Mouse (Mus musculus) lung, postnatal 4 days (tissue): ENCODE data around the gene Large2.

ENCODE experiments used
- DNase-seq, 2 experiments: peaks; one replicate each; pipeline ENCODE4 v3.0.0; 2021

Large2 gene

GRCm38 (mm10) chr2:92371971-92372690 lies 2.5 kb downstream of the Large2 start:
- peak; percentile 34 to 78 for DNase-seq

GRCm38 (mm10) chr2:92370821-92371805 lies 3.6 kb downstream of the Large2 start:
- peak; percentile 82 to 91 for DNase-seq

- DNase-seq: no peak
These were observed 4.3 kb downstream of the Large2 start for GRCm38 (mm10) chr2:92370375-92370774.

- DNase-seq: peak in 1 of 2 experiments; percentile 37
These were observed 7.2 kb downstream of the Large2 start for GRCm38 (mm10) chr2:92367383-92368029.

- peak in 1 of 2 experiments; percentile 22 for DNase-seq
These were observed 9.1 kb downstream of the Large2 start for GRCm38 (mm10) chr2:92365568-92365967.

GRCm38 (mm10) chr2:92364086-92364485 lies 10.6 kb downstream of the Large2 start:
- no peak for DNase-seq

GRCm38 (mm10) chr2:92362571-92363228 lies 12.0 kb downstream of the Large2 start:
- no peak for DNase-seq

- DNase-seq: peak in 1 of 2 experiments; percentile 23
These were observed 12.9 kb downstream of the Large2 start for GRCm38 (mm10) chr2:92361795-92362194.

GRCm38 (mm10) chr2:92360893-92361292 lies 13.8 kb downstream of the Large2 start:
- DNase-seq: peak in 1 of 2 experiments; percentile 15

- peak in 1 of 2 experiments; percentile 22 for DNase-seq
These were observed 14.4 kb downstream of the Large2 start for GRCm38 (mm10) chr2:92360186-92360823.

GRCm38 (mm10) chr2:92359301-92359700 lies 15.4 kb downstream of the Large2 start:
- DNase-seq: peak; percentile 39 to 48

GRCm38 (mm10) chr2:92354224-92354623 lies 20.4 kb downstream of the Large2 start:
- DNase-seq: peak in 1 of 2 experiments; percentile 25

GRCm38 (mm10) chr2:92353402-92353801 lies 21.3 kb downstream of the Large2 start:
- no peak for DNase-seq

- no peak for DNase-seq
These were observed 24.0 kb downstream of the Large2 start for GRCm38 (mm10) chr2:92350686-92351085.

- no peak for DNase-seq
These were observed 24.9 kb downstream of the Large2 start for GRCm38 (mm10) chr2:92349589-92350425.

GRCm38 (mm10) chr2:92347191-92347590 lies 27.5 kb downstream of the Large2 start:
- DNase-seq: no peak

- no peak for DNase-seq
These were observed 32.3 kb downstream of the Large2 start for GRCm38 (mm10) chr2:92342418-92342817.

GRCm38 (mm10) chr2:92331871-92332270 lies 42.8 kb downstream of the Large2 start:
- no peak for DNase-seq

GRCm38 (mm10) chr2:92331410-92331809 lies 43.3 kb downstream of the Large2 start:
- peak in 1 of 2 experiments; percentile 35 for DNase-seq

GRCm38 (mm10) chr2:92330840-92331239 lies 43.8 kb downstream of the Large2 start:
- peak in 1 of 2 experiments; percentile 50 for DNase-seq

GRCm38 (mm10) chr2:92328206-92328605 lies 46.5 kb downstream of the Large2 start:
- DNase-seq: no peak
